Mouse (Mus musculus) CH12.LX (cell line): ENCODE results near the gene Trappc10. TPM values are rescaled to one million over a fixed set of nuclear protein-coding genes. Genes with fewer than 3 reads are reported as not detected.

Experiments
- DNase-seq: peaks from one replicate; pipeline ENCODE4 v3.0.0-alpha.2; 2013; ENCODE audit errors: extremely low read depth
- H3K27ac ChIP-seq: 2 replicates; pipeline ENCODE4 v1.5.1; 2012; ENCODE audit warnings: low read depth, mild to moderate bottlenecking, control low read depth, moderate library complexity; ENCODE audit not compliant: insufficient read depth
- H3K27me3 ChIP-seq: replicated peaks from 2 replicates; pipeline ENCODE3; 2012; ENCODE audit warnings: inconsistent platforms
- H3K36me3 ChIP-seq, 2 experiments: replicated peaks in 1 of 2; 2 replicates each; pipeline versions ENCODE3 to v1.6.1; 2012; ENCODE audit warnings: inconsistent platforms in 1 of 2, low read length in 1 of 2, mild to moderate bottlenecking in 1 of 2, mixed read lengths in 1 of 2, moderate library complexity in 1 of 2; ENCODE audit not compliant: control insufficient read depth in 1 of 2, insufficient read depth in 1 of 2
- H3K4me1 ChIP-seq, 2 experiments: 2 replicates each; pipeline ENCODE4 v1.6.1; 2012; ENCODE audit warnings: inconsistent platforms in 1 of 2, moderate library complexity in 1 of 2; ENCODE audit not compliant: insufficient read depth in 2 of 2, control insufficient read depth in 1 of 2
- H3K4me2 ChIP-seq: 2 replicates; pipeline ENCODE4 v1.6.1; 2012; ENCODE audit warnings: low read depth, mild to moderate bottlenecking, control low read depth; ENCODE audit not compliant: poor library complexity, insufficient read depth, severe bottlenecking
- H3K4me3 ChIP-seq, 3 experiments: fragments of 150-350 bp in 1 of 3; sonication (generic) in 1 of 3; replicated peaks in 1 of 3; 2 replicates each; pipeline versions ENCODE3 to v1.5.1; 2011 to 2012; ENCODE audit warnings: low read depth in 2 of 3, low read length in 2 of 3, mild to moderate bottlenecking in 2 of 3, moderate library complexity in 2 of 3, control low read depth in 1 of 3, improper control_type of control experiment in 1 of 3, inconsistent platforms in 1 of 3, mixed read lengths in 1 of 3; ENCODE audit not compliant: poor library complexity in 1 of 3
- H3K79me2 ChIP-seq: replicated peaks from 2 replicates; pipeline ENCODE4 v1.6.1; 2012; ENCODE audit warnings: mild to moderate bottlenecking, moderate library complexity; ENCODE audit not compliant: control insufficient read depth, poor library complexity, insufficient read depth, severe bottlenecking; ENCODE audit errors: extremely low read depth
- H3K9ac ChIP-seq: 2 replicates; pipeline ENCODE4 v1.6.1; 2012; ENCODE audit warnings: low read depth, mild to moderate bottlenecking, control low read depth, moderate library complexity; ENCODE audit not compliant: insufficient read depth
- H3K9me3 ChIP-seq: replicated peaks from 2 replicates; pipeline ENCODE3; 2012; ENCODE audit warnings: low read length, inconsistent platforms, mixed read lengths
- BHLHE40 ChIP-seq: IDR thresholded peaks from 2 replicates; pipeline ENCODE4 v1.6.1; 2011; ENCODE audit warnings: mild to moderate bottlenecking, low read depth, low read length, improper control_type of control experiment
- CHD1 ChIP-seq: IDR thresholded peaks from 2 replicates; pipeline ENCODE4 v1.6.1; 2012; ENCODE audit warnings: low read depth, low read length, improper control_type of control experiment, inconsistent platforms
- CHD2 ChIP-seq: IDR thresholded peaks from 2 replicates; pipeline ENCODE4 v1.6.1; 2011; ENCODE audit warnings: low read length, improper control_type of control experiment
- CTCF ChIP-seq, 2 experiments: IDR thresholded peaks in 1 of 2; conservative IDR thresholded peaks in 1 of 2; 2 replicates each; pipeline ENCODE4 v1.5.1; 2011 to 2012; ENCODE audit warnings: low read depth in 2 of 2, low read length in 2 of 2, improper control_type of control experiment in 1 of 2, inconsistent platforms in 1 of 2, mild to moderate bottlenecking in 1 of 2, moderate library complexity in 1 of 2
- E2F4 ChIP-seq: IDR thresholded peaks from 2 replicates; pipeline ENCODE4 v1.6.1; 2011; ENCODE audit warnings: low read depth, low read length, improper control_type of control experiment; ENCODE audit not compliant: insufficient replicate concordance
- ELF1 ChIP-seq: IDR thresholded peaks from 2 replicates; pipeline ENCODE4 v1.6.1; 2014; ENCODE audit warnings: low read depth, mild to moderate bottlenecking, inconsistent platforms, low read length, improper control_type of control experiment
- EP300 ChIP-seq: IDR thresholded peaks from 2 replicates; pipeline ENCODE4 v1.6.1; 2011; ENCODE audit warnings: low read length, improper control_type of control experiment
- ETS1 ChIP-seq: conservative IDR thresholded peaks from 2 replicates; pipeline ENCODE4 v1.6.1; 2012; ENCODE audit warnings: low read depth, mild to moderate bottlenecking, inconsistent platforms, low read length, improper control_type of control experiment, moderate library complexity
- GABPA ChIP-seq: IDR thresholded peaks from 2 replicates; pipeline ENCODE4 v1.6.1; 2012; ENCODE audit warnings: low read depth, low read length, improper control_type of control experiment, inconsistent platforms; ENCODE audit not compliant: insufficient replicate concordance
- HCFC1 ChIP-seq: IDR thresholded peaks from 2 replicates; pipeline ENCODE4 v1.6.1; 2012; ENCODE audit warnings: low read depth, mild to moderate bottlenecking, inconsistent platforms, low read length, improper control_type of control experiment
- IRF4 ChIP-seq: IDR thresholded peaks from 2 replicates; pipeline ENCODE4 v1.6.1; 2014; ENCODE audit warnings: low read depth, mild to moderate bottlenecking, inconsistent platforms, low read length, improper control_type of control experiment
- JUN ChIP-seq: IDR thresholded peaks from 2 replicates; pipeline ENCODE4 v1.6.1; 2011; ENCODE audit warnings: low read depth, mild to moderate bottlenecking, low read length, improper control_type of control experiment, moderate library complexity; ENCODE audit not compliant: insufficient read depth
- MAFK ChIP-seq: IDR thresholded peaks from 2 replicates; pipeline ENCODE4 v1.6.1; 2011; ENCODE audit warnings: low read length, improper control_type of control experiment; ENCODE audit not compliant: insufficient replicate concordance
- MAX ChIP-seq: IDR thresholded peaks from 2 replicates; pipeline ENCODE4 v1.6.1; 2011; ENCODE audit warnings: low read length, improper control_type of control experiment
- MEF2A ChIP-seq: IDR thresholded peaks from 2 replicates; pipeline ENCODE4 v1.6.1; 2014; ENCODE audit warnings: low read depth, mild to moderate bottlenecking, inconsistent platforms, low read length, improper control_type of control experiment, borderline replicate concordance
- MXI1 ChIP-seq: IDR thresholded peaks from 2 replicates; pipeline ENCODE4 v1.6.1; 2011; ENCODE audit warnings: mild to moderate bottlenecking, low read depth, low read length, improper control_type of control experiment
- NELFE ChIP-seq: IDR thresholded peaks from 2 replicates; pipeline ENCODE4 v1.6.1; 2011; ENCODE audit warnings: low read depth, low read length, improper control_type of control experiment
- PAX5 ChIP-seq: IDR thresholded peaks from 2 replicates; pipeline ENCODE4 v1.6.1; 2012; ENCODE audit warnings: low read length, inconsistent platforms, mixed read lengths
- POLR2A ChIP-seq: IDR thresholded peaks from 2 replicates; pipeline ENCODE4 v1.6.1; 2011; ENCODE audit warnings: low read depth, mild to moderate bottlenecking, improper control_type of control experiment, low read length
- POLR2AphosphoS2 ChIP-seq: IDR thresholded peaks from 2 replicates; pipeline ENCODE4 v1.6.1; 2011; ENCODE audit warnings: low read depth, low read length, improper control_type of control experiment
- RAD21 ChIP-seq: IDR thresholded peaks from 2 replicates; pipeline ENCODE4 v1.6.1; 2011; ENCODE audit warnings: low read depth, mild to moderate bottlenecking, low read length, improper control_type of control experiment, moderate library complexity
- RCOR1 ChIP-seq: conservative IDR thresholded peaks from 2 replicates; pipeline ENCODE4 v1.6.1; 2012; ENCODE audit warnings: low read depth, mild to moderate bottlenecking, inconsistent platforms, low read length, improper control_type of control experiment
- SIN3A ChIP-seq: IDR thresholded peaks from 2 replicates; pipeline ENCODE4 v1.6.1; 2012; ENCODE audit warnings: low read length, improper control_type of control experiment, inconsistent platforms
- SMC3 ChIP-seq: IDR thresholded peaks from 2 replicates; pipeline ENCODE4 v1.6.1; 2011; ENCODE audit warnings: low read depth, low read length, improper control_type of control experiment
- TBP ChIP-seq: conservative IDR thresholded peaks from 2 replicates; pipeline ENCODE4 v1.6.1; 2011; ENCODE audit warnings: low read depth, low read length, improper control_type of control experiment
- TCF12 ChIP-seq: IDR thresholded peaks from 2 replicates; pipeline ENCODE4 v1.6.1; 2014; ENCODE audit warnings: low read depth, mild to moderate bottlenecking, inconsistent platforms, low read length, improper control_type of control experiment
- UBTF ChIP-seq: IDR thresholded peaks from 2 replicates; pipeline ENCODE4 v1.6.1; 2012; ENCODE audit warnings: low read depth, mild to moderate bottlenecking, inconsistent platforms, low read length, improper control_type of control experiment, moderate library complexity
- USF1 ChIP-seq: IDR thresholded peaks from 2 replicates; pipeline ENCODE4 v1.6.1; 2014; ENCODE audit warnings: low read depth, mild to moderate bottlenecking, inconsistent platforms, low read length, improper control_type of control experiment
- USF2 ChIP-seq: conservative IDR thresholded peaks from 2 replicates; pipeline ENCODE4 v1.6.1; 2011; ENCODE audit warnings: low read depth, low read length, improper control_type of control experiment
- ZC3H11A ChIP-seq: IDR thresholded peaks from 2 replicates; pipeline ENCODE4 v1.6.1; 2012; ENCODE audit warnings: low read depth, mild to moderate bottlenecking, inconsistent platforms, low read length, improper control_type of control experiment
- ZKSCAN1 ChIP-seq: IDR thresholded peaks from 2 replicates; pipeline ENCODE4 v1.6.1; 2012; ENCODE audit warnings: low read depth, inconsistent platforms, low read length, improper control_type of control experiment, borderline replicate concordance
- ZMIZ1 ChIP-seq: IDR thresholded peaks from 2 replicates; pipeline ENCODE4 v1.6.1; 2012; ENCODE audit warnings: low read depth, mild to moderate bottlenecking, inconsistent platforms, low read length, improper control_type of control experiment
- ZNF384 ChIP-seq: IDR thresholded peaks from 2 replicates; pipeline ENCODE4 v1.6.1; 2012; ENCODE audit warnings: low read depth, low read length, improper control_type of control experiment, inconsistent platforms
- dilution Hi-C: fragments of 300-500 bp; cut with MboI; formaldehyde crosslinking; loops from 2 replicates; pipeline ENCODE4 v1.14.3; 2020; ENCODE audit warnings: low sequenced_read_pairs; ENCODE audit not compliant: extremely low pct_unique_long_range_greater_than_20kb, extremely low pct_ligation_motif_present
- in situ Hi-C: fragments of 300-500 bp; cut with MboI; formaldehyde crosslinking; loops from 3 replicates; pipeline ENCODE4 v1.14.3; 2019; ENCODE audit warnings: low sequenced_read_pairs, low pct_ligation_motif_present, low pct_unique_long_range_greater_than_20kb, mixed read lengths
- polyA plus RNA-seq: library from polyadenylated mRNA; unstranded; fragments of >175 nt; gene quantifications from 2 replicates; pipeline ENCODE4 v1.2.1, GENCODE M21; 2012; ENCODE audit warnings: low read depth; ENCODE audit not compliant: insufficient read length
- total RNA-seq, 2 experiments: library from RNA; depleted of rRNA; stranded (reverse); fragments of 300-350 nt in 1 of 2; fragments of >200 nt in 1 of 2; gene quantifications; 2 replicates each; pipeline ENCODE4 v1.2.3; 2012 to 2014

The Trappc10 gene
- total and polyA plus RNA-seq, 3 experiments, result 22.1 to 26.7 (median 26.5) TPM

- no peak overlapping the region for H3K4me3 ChIP-seq
- H3K79me2 ChIP-seq, result no peaks in the 10 kb centered on the region
- H3K9me3 ChIP-seq, result peaks cover 21% of the 10 kb centered on the region
- peaks cover 7 to 30% of the 10 kb centered on the region in 2 experiments for H3K4me1 ChIP-seq
- DNase-seq, result no peak
- in situ Hi-C loops (no loop called here), dilution Hi-C loops (no loop called here)
- H3K27me3 ChIP-seq, result no peaks in the 10 kb centered on the region
- no peak overlapping the region for H3K27ac ChIP-seq
- H3K9ac ChIP-seq, result no peak overlapping the region
- 0 out of 4 replicates have a peak, but pooled peaks of 1 of the 2 experiments have one; percentile 14 for TF ChIP-seq CTCF (conservative IDR thresholded peaks at IDR 0.05 in 1 of 2, IDR thresholded peaks at IDR 0.05 in 1 of 2; ENCODE audit: low read depth in 2 of 2, low read length in 2 of 2)
- no peak for TF ChIP-seq ZNF384
- peaks cover under 1 to 9% of the 10 kb centered on the region in 2 experiments for H3K36me3 ChIP-seq
- H3K4me2 ChIP-seq, result no peak overlapping the region
Observed at GRCm38 (mm10) chr10:78265881-78266280, 21.4 kb upstream of the Trappc10 start.

- H3K27ac ChIP-seq, result peak overlapping the region; percentile 84
- peak overlapping the region; percentile 30 for H3K4me2 ChIP-seq
- no peak overlapping the region for H3K4me3 ChIP-seq
- H3K9ac ChIP-seq, result 0 out of 2 replicates have a peak overlapping the region, but pooled peaks have one; percentile 27
- no peaks in the 10 kb centered on the region for H3K36me3 ChIP-seq
- dilution Hi-C loops (no loop called here), in situ Hi-C loops (no loop called here)
- peaks cover 13 to 37% of the 10 kb centered on the region in 2 experiments for H3K4me1 ChIP-seq
- H3K27me3 ChIP-seq, result no peaks in the 10 kb centered on the region
- H3K9me3 ChIP-seq, result peaks cover 21% of the 10 kb centered on the region
- H3K79me2 ChIP-seq, result no peaks in the 10 kb centered on the region
- peak; percentile 97 for DNase-seq
- TF ChIP-seq E2F4 (no peak), RCOR1 (0 out of 2 replicates have a peak, but pooled peaks have one; percentile 34), MEF2A (peak; percentile 89), TCF12 (peak; percentile 99), SIN3A (peak; percentile 87), CTCF (conservative IDR thresholded peaks at IDR 0.05 in 1 of 2, IDR thresholded peaks at IDR 0.05 in 1 of 2; ENCODE audit: low read depth in 2 of 2, low read length in 2 of 2) (no peak), POLR2A (no peak), IRF4 (peak; percentile 82), TBP (peak; percentile 51; the same call in 1 of the 2 replicates), SMC3 (no peak; the same call in 1 of the 2 replicates), ZMIZ1 (no peak; the same call in 1 of the 2 replicates), ZKSCAN1 (no peak), BHLHE40 (peak; percentile 85), JUN (no peak; the same call in 1 of the 2 replicates), UBTF (no peak), RAD21 (no peak; the same call in 1 of the 2 replicates), PAX5 (no peak), MXI1 (no peak), HCFC1 (peak; percentile 66), MAFK (peak; percentile 70; the same call in 1 of the 2 replicates), ELF1 (peak; percentile 66; the same call in 1 of the 2 replicates), MAX (no peak; the same call in 1 of the 2 replicates), ETS1 (peak; percentile 91), USF1 (no peak), USF2 (no peak), NELFE (no peak), CHD2 (peak; percentile 55; the same call in 1 of the 2 replicates), ZC3H11A (no peak), CHD1 (no peak), ZNF384 (no peak), EP300 (peak; percentile 90), POLR2AphosphoS2 (no peak), GABPA (no peak)
Observed at GRCm38 (mm10) chr10:78264735-78265134, 20.3 kb upstream of the Trappc10 start.
